ENCODE assay signal across 14 mouse cellular contexts in genomic region chr16:47599476-47599875, GRCm38 (mm10).
"Had no signal": no experiment of that assay in that cellular context is flagged by ENCODE, and none has a peak within 500 bp of the region (broad histone marks: within the 10 kb centered on the region; RNA-seq: fewer than 3 reads in every experiment).

No protein-coding gene starts in this region.

- H3K27me3 ChIP-seq: limb, embryonic 12.5 days; liver, embryonic 15.5 days; neural tube, embryonic 15.5 days had no signal

- H3K4me1 ChIP-seq: limb, embryonic 12.5 days; liver, embryonic 15.5 days; midbrain, embryonic 10.5 days; neural tube, embryonic 15.5 days had no signal

- H3K4me3 ChIP-seq: layer of hippocampus, adult 2 months; limb, embryonic 12.5 days; liver, embryonic 15.5 days; midbrain, embryonic 10.5 days; myocyte; neural tube, embryonic 15.5 days had no signal

- H3K9me3 ChIP-seq: liver, embryonic 15.5 days; midbrain, embryonic 10.5 days; neural tube, embryonic 15.5 days had no signal

- H3K4me2 ChIP-seq: limb, embryonic 12.5 days; liver, embryonic 15.5 days; neural tube, embryonic 15.5 days had no signal

- H3K36me3 ChIP-seq: limb, embryonic 12.5 days; liver, embryonic 15.5 days; midbrain, embryonic 10.5 days; neural tube, embryonic 15.5 days had no signal

- H3K9ac ChIP-seq: limb, embryonic 12.5 days; liver, embryonic 15.5 days; neural tube, embryonic 15.5 days had no signal

- DNase-seq: kidney, adult 18-20 months; kidney, postnatal 10 days; kidney, postnatal 4 days; liver; midbrain, embryonic 14.5 days; right cerebral cortex, adult 18-20 months; right cerebral cortex, postnatal 25 days; thymus, postnatal 36 days had no signal

- H3K27ac ChIP-seq: layer of hippocampus, adult 2 months; limb, embryonic 12.5 days; liver, embryonic 15.5 days; midbrain, embryonic 10.5 days; neural tube, embryonic 15.5 days had no signal
